Mouse (Mus musculus) liver, adult 2 months (tissue): Measurements from ENCODE around the gene Ptges2. TPM values are rescaled to one million over a fixed set of nuclear protein-coding genes. Genes with fewer than 3 reads are reported as not detected.

Experiments
- DNase-seq: peaks from one replicate; pipeline ENCODE4 v3.0.0-alpha.2; 2011; ENCODE audit warnings: low read depth, low spot score; ENCODE audit errors: extremely low read depth
- H3K27ac ChIP-seq: fragments of 200-500 bp; replicated peaks from 2 replicates; pipeline ENCODE4 v1.5.1; 2012; ENCODE audit warnings: low read depth, mild to moderate bottlenecking, control low read depth, inconsistent platforms, low read length; ENCODE audit not compliant: insufficient read depth
- H3K27me3 ChIP-seq: fragments of 200-500 bp; 2 replicates; pipeline ENCODE4 v1.6.1; 2012; ENCODE audit warnings: mild to moderate bottlenecking, moderate library complexity, low read length, inconsistent platforms; ENCODE audit not compliant: control insufficient read depth, insufficient read depth
- H3K36me3 ChIP-seq: fragments of 200-500 bp; 2 replicates; pipeline ENCODE4 v1.6.1; 2012; ENCODE audit warnings: low read length, inconsistent platforms; ENCODE audit not compliant: control insufficient read depth, insufficient read depth
- H3K4me1 ChIP-seq: fragments of 200-500 bp; 2 replicates; pipeline ENCODE4 v1.6.1; 2011; ENCODE audit warnings: low read length; ENCODE audit not compliant: control insufficient read depth, insufficient read depth
- H3K4me3 ChIP-seq: fragments of 200-500 bp; 2 replicates; pipeline ENCODE4 v1.5.1; 2011; ENCODE audit warnings: low read depth, mild to moderate bottlenecking, control low read depth, low read length, moderate library complexity; ENCODE audit not compliant: insufficient read depth
- H3K79me2 ChIP-seq: fragments of 200-500 bp; 2 replicates; pipeline ENCODE4 v1.6.1; 2012; ENCODE audit warnings: inconsistent platforms, mild to moderate bottlenecking, low read length, moderate library complexity; ENCODE audit not compliant: control insufficient read depth, insufficient read depth
- H3K9ac ChIP-seq: fragments of 200-500 bp; 2 replicates; pipeline ENCODE4 v1.6.1; 2012; ENCODE audit warnings: low read depth, mild to moderate bottlenecking, control low read depth, inconsistent platforms, low read length
- CTCF ChIP-seq: fragments of 200-500 bp; IDR thresholded peaks from 2 replicates; pipeline ENCODE4 v1.5.1; 2011; ENCODE audit warnings: low read depth, low read length, control low read depth
- POLR2A ChIP-seq: fragments of 200-500 bp; IDR thresholded peaks from 2 replicates; pipeline ENCODE4 v1.6.1; 2011; ENCODE audit warnings: low read length, control low read depth; ENCODE audit not compliant: insufficient read depth; ENCODE audit errors: extremely low read depth
- WGBS: fragments of 180-500 bp; shearing (Covaris S2); methylation state at CpG from one replicate; pipeline ENCODE4 v1.1.7; 2018; 5-methylcytosine and 5-hydroxymethylcytosine counted together
- polyA plus RNA-seq: library from polyadenylated mRNA; depleted of rRNA; stranded (reverse); fragments of >200 nt; gene quantifications from 2 replicates; pipeline ENCODE4 v1.2.3, GENCODE M21; 2012
- total RNA-seq: library from RNA; depleted of rRNA; stranded (reverse); fragments of >200 nt; gene quantifications from 2 replicates; pipeline ENCODE4 v1.2.3, GENCODE M21; 2014

Ptges2 gene
- total and polyA plus RNA-seq, 2 experiments: 24.4 to 30.7 TPM

DNA sequence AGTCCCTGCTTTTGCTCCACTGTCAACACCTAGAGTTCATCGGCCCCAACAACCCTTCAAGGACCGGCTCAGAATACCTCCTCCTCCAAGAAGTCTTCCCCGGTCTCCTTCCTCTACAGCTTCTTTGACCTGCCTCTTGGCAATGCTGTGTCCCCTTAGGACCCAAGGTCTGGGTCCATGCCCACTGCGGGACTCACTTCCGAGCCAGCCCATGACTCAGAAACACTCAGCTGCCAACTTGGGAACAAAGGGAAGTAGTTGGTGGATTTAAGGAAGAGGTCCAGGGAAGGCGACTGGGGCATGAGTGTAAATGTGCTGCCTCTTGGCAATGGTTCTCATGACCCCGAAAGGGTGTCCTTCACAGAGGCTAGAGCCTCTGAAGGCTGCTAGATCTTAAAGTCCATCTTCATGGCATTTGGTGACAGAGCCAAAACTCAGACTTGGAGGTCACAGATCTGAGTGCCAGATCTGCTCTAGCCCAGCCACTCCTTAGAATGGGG, 15.6 kb upstream of the Ptges2 start:
- no peak for TF ChIP-seq POLR2A
- no peak for TF ChIP-seq CTCF
- no peaks in the 10 kb centered on the region for H3K27me3 ChIP-seq
- peaks cover 2% of the 10 kb centered on the region; the same call in 1 of the 2 replicates for H3K4me1 ChIP-seq
- no peak overlapping the region for H3K4me3 ChIP-seq
- WGBS: 82% methylated on average over 7 of the region's 7 CpGs
- no peak overlapping the region for H3K27ac ChIP-seq
- DNase-seq: no peak
- no peaks in the 10 kb centered on the region for H3K79me2 ChIP-seq
- no peak overlapping the region for H3K9ac ChIP-seq
- H3K36me3 ChIP-seq: no peaks in the 10 kb centered on the region

DNA sequence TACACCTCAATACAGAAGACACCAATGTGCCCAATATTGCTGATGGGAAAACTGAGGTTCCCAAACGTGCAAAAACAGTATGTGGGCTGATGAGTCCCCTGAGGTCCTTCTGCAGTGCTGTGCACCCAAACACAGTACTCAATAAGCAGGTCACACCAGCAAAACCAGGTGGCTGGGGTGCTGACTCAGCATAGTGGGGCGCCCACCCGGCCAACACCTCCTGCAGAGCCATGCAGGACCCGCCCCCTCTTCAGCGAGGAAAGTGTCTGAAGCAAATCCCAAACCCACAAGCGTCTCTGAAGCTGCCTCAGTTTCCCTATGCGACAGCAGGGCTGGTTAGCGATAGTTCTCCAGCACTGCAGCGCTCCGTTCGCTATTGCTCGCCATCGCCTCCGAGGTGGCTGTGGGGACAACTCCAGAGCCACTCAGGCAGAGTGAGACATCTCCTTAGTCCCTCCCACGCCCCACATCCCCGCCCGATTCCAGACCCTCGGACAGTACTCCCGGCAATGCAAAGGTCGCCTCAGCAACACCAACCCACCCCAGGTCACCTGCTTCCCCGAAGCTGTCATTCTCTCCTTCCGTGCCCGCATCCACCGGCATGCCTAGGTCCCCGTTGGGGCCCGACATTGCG, 14.4 kb upstream of the Ptges2 start:
- WGBS: 2% methylated on average over 27 of the region's 27 CpGs
- no peak overlapping the region for H3K27ac ChIP-seq
- H3K4me3 ChIP-seq: peak overlapping the region; percentile 83
- H3K27me3 ChIP-seq: no peaks in the 10 kb centered on the region
- no peak for TF ChIP-seq CTCF
- TF ChIP-seq POLR2A: no peak
- no peak for DNase-seq
- H3K79me2 ChIP-seq: no peaks in the 10 kb centered on the region
- no peaks in the 10 kb centered on the region for H3K36me3 ChIP-seq
- peaks cover 2% of the 10 kb centered on the region; the same call in 1 of the 2 replicates for H3K4me1 ChIP-seq
- peak overlapping the region; percentile 82 for H3K9ac ChIP-seq

DNA sequence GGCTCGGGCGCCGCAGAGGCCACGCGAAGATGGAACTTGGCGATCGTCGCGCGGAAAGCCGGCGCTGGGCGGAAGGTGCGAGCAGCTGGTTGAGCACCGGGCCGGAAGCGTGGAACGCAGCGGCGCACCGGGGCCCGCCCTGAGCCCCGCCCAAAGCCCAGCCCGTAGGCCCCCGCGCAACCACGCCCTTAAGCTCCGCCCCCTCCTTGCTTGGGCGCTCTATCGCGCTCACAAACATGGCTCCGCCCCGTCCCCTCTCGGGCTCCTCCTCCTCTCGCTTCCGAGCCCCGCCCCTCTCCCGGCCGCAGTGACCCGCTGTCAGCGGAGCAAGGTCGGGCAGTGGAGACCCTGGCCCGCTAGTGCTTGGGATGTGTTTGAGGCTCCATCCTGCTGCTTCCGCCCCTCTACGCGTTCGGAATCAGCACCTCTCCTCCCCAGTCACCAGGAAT, 13.9 kb upstream of the Ptges2 start, which contains the start of gene 1110008P14Rik:
Gene 1110008P14Rik (minus strand): TSS at position 164 of the 449 bp plus-strand sequence.
- DNase-seq: peak; percentile 79
- no peak within 1 kb of the TSS for H3K27ac ChIP-seq
- H3K9ac ChIP-seq: peak within 1 kb of the TSS; percentile 82
- H3K27me3 ChIP-seq: no peaks in the 10 kb centered on the region
- peaks cover 2% of the 10 kb centered on the region; the same call in 1 of the 2 replicates for H3K4me1 ChIP-seq
- TF ChIP-seq POLR2A (no peak), CTCF (no peak)
- no peaks in the 10 kb centered on the region for H3K79me2 ChIP-seq
- H3K4me3 ChIP-seq: peak within 1 kb of the TSS; percentile 83
- no peaks in the 10 kb centered on the region for H3K36me3 ChIP-seq
- under 1% methylated on average over 47 of the region's 47 CpGs for WGBS

DNA sequence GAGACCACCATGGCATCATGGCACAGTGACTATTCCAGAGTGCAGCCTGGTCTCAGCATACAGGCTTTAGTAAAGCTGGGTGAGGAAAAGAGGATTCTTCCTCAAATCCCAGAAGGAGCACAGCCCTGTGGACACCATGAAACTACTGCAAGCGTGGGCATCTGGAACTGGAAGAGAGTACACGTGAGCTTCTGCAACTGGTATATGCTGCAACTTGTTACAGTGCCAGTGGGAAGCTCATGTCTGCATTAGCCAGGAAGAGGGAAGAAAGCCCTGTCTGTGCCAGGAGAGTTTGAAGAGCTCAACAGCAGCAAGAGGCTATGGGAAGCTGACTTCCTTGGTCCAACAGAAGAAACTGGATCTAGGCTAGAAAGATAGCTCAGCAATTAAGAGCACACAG, 13.0 kb upstream of the Ptges2 start:
- 80% methylated on average over 2 of the region's 2 CpGs for WGBS
- TF ChIP-seq POLR2A (no peak), CTCF (no peak)

DNA sequence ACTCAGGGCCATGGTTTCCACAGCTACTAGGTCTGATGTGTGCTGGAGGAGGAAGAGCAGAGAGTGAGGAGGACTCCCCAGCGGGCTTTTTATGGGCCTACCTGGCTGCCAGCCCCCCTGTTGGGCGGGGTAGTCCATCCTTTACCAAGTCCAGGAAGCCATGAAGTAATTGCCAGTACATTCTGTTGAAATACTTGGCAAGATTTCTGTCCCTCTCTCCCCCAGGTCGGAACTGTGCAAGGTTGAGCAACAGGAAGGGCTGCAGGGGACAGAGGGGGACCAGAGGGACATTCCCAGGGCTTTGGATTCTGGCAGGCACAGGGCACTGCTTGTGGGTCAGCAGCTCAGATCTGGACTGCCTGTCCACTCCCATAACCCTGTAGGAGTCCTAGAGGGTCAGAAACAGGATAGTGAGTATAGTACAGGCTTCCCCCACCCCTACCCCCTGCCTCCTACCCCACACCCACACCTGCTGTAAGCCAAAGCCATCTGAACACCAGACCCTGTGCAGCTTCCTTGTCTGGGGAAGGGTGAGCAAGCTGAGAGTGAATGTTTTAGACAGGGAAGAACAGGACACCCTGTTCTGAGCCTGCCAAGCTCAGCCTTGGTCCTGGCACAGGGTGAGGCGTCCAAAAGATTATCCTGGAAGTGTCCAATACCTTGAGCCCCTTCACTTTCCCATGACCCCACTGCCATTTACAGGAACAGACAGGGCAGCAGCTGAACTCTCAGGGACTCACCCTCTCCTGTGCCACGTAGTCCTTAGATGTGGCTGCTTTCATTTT, 7.8 kb upstream of the Ptges2 start, which contains the start of gene Lcn2:
Gene Lcn2 (minus strand): TSS at position 547 of the 785 bp plus-strand sequence.
- no peak within 1 kb of the TSS for H3K4me3 ChIP-seq
- H3K27me3 ChIP-seq: no peaks in the 10 kb centered on the region
- no peak within 1 kb of the TSS for H3K9ac ChIP-seq
- 13% methylated on average over 5 of the region's 5 CpGs for WGBS
- no peaks in the 10 kb centered on the region for H3K36me3 ChIP-seq
- peaks cover 5% of the 10 kb centered on the region for H3K4me1 ChIP-seq
- peak; percentile 85 for DNase-seq
- TF ChIP-seq CTCF (no peak), POLR2A (no peak)
- no peak within 1 kb of the TSS; the same call in 1 of the 2 replicates for H3K27ac ChIP-seq
- no peaks in the 10 kb centered on the region for H3K79me2 ChIP-seq

More for the DNA sequence above, 13.0 kb upstream of the Ptges2 start:
- Histone ChIP-seq H3K79me2 (no peaks in the 10 kb centered on the region), H3K27me3 (no peaks in the 10 kb centered on the region), H3K4me3 (no peak overlapping the region), H3K4me1 (peaks cover 2% of the 10 kb centered on the region; the same call in 1 of the 2 replicates), H3K27ac (no peak overlapping the region), H3K9ac (no peak overlapping the region), H3K36me3 (no peaks in the 10 kb centered on the region)
- no peak for DNase-seq
